ENCODE assay signal across 8 mouse cellular contexts in the genomic region with DNA sequence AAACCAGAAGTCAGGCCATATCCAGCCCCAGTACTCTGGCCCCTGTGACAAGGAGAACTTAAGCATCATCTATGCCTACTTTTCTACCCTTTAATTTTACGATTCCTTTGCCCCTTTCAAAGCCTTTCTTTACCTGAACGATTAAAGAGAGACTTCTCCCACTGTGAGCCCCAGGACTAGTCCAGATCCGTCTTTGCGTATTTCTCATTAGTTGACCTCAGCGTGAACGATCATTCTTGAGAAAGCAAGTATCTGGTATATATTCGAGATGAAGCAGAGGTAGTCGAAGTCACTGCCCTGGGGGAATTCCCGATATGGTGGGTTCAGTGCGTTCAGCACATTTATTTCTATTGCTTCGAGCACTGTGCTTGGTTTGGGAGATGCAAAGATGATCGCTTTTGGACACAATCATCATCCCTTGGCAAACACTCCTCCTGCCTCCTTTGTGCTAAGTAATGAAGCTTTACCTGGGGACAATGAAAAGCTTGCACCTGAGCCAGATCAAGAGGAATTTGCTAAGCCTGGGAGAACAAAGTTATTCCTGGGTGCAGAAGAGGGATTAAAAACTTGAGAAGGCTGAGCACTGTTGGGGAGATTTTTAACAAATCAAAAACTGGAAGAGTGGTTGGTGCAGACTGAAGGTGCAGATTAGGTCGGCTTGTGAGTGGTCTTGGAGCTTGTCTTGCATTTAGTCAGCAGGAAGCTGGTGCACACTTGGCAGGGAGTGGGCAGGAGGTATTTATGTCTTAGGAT. TPM values are rescaled to one million over a fixed set of nuclear protein-coding genes. Genes with fewer than 3 reads are reported as not detected.
DNase-seq lines count a peak whose midpoint lies in the region; ATAC-seq and TF ChIP-seq lines count a peak whose summit lies in the region.

No protein-coding gene starts in this region.

- ATAC-seq in hindbrain, postnatal 0 days = no peak
- no peak for ATAC-seq in neural tube, embryonic 12.5 days (ENCODE audit: low FRiP score, low read depth)

- H3K4me1 ChIP-seq in bone marrow macrophage, adult 2 months (ENCODE audit: control insufficient read depth, insufficient read depth, low read length) = peaks cover 42% of the 10 kb centered on the region
- H3K4me1 ChIP-seq in hindbrain, postnatal 0 days (ENCODE audit: insufficient read depth, low read length) = peaks cover 10% of the 10 kb centered on the region; the same call in 1 of the 2 replicates
- peaks cover 20% of the 10 kb centered on the region for H3K4me1 ChIP-seq in neural tube, embryonic 12.5 days

- no peaks in the 10 kb centered on the region for H3K36me3 ChIP-seq in hindbrain, postnatal 0 days (ENCODE audit: insufficient read depth, low read length)
- H3K36me3 ChIP-seq in neural tube, embryonic 12.5 days = peaks cover 3% of the 10 kb centered on the region; the same call in 1 of the 2 replicates

- H3K4me3 ChIP-seq in layer of hippocampus, adult 2 months = peak overlapping the region; percentile 94
- H3K4me3 ChIP-seq in bone marrow macrophage, adult 2 months (ENCODE audit: insufficient read depth, low read length) = peak overlapping the region; percentile 83
- peak overlapping the region; percentile 92 for H3K4me3 ChIP-seq in hindbrain, postnatal 0 days (ENCODE audit: low read length)
- H3K4me3 ChIP-seq in neural tube, embryonic 12.5 days = peak overlapping the region; percentile 90

- WGBS in hindbrain, postnatal 0 days = 22% methylated on average over 13 of the region's 13 CpGs
- 29% methylated on average over 13 of the region's 13 CpGs for WGBS in neural tube, embryonic 12.5 days

- H3K27me3 ChIP-seq in hindbrain, postnatal 0 days (ENCODE audit: insufficient read depth, low read length) = no peaks in the 10 kb centered on the region
- H3K27me3 ChIP-seq in neural tube, embryonic 12.5 days (replicated peaks) = no peaks in the 10 kb centered on the region

- peak overlapping the region; percentile 65 for H3K4me2 ChIP-seq in hindbrain, postnatal 0 days (ENCODE audit: low read depth, low read length)
- H3K4me2 ChIP-seq in neural tube, embryonic 12.5 days (replicated peaks) = peak overlapping the region; percentile 75

- H3K9me3 ChIP-seq in hindbrain, postnatal 0 days (ENCODE audit: low read length) = no peaks in the 10 kb centered on the region
- no peaks in the 10 kb centered on the region for H3K9me3 ChIP-seq in neural tube, embryonic 12.5 days

- TF ChIP-seq CTCF in layer of hippocampus, adult 2 months (conservative IDR thresholded peaks at IDR 0.05) = no peak
- TF ChIP-seq CTCF in bone marrow macrophage, adult 2 months (IDR thresholded peaks at IDR 0.05; ENCODE audit: low read depth, low read length) = no peak
- TF ChIP-seq CTCF in hindbrain, postnatal 0 days (IDR thresholded peaks at IDR 0.05; ENCODE audit: low read depth) = no peak

- DNase-seq in layer of hippocampus, adult 2 months (ENCODE audit: low spot score in 2 of 2) = no peak
- DNase-seq in layer of hippocampus, adult 8-10 months (ENCODE audit: low spot score in 2 of 2) = no peak
- DNase-seq in hindbrain, postnatal 0 days (ENCODE audit: low spot score) = peak; percentile 4
- no peak for DNase-seq in c-Kit-positive CD71-positive TER-119-positive erythroid progenitor cells, embryonic 14.5 days (ENCODE audit: low spot score)
- no peak for DNase-seq in thymus, postnatal 25 days
- DNase-seq in urinary bladder, postnatal 14 days (ENCODE audit: low spot score) = no peak

- no peak for TF ChIP-seq POLR2A in bone marrow macrophage, adult 2 months (IDR thresholded peaks at IDR 0.05; ENCODE audit: borderline replicate concordance, low read depth, low read length)

- peak overlapping the region; percentile 95 for H3K9ac ChIP-seq in hindbrain, postnatal 0 days (replicated peaks; ENCODE audit: low read length)
- H3K9ac ChIP-seq in neural tube, embryonic 12.5 days = peak overlapping the region; percentile 89

- H3K27ac ChIP-seq in layer of hippocampus, adult 2 months = peak overlapping the region; percentile 100
- H3K27ac ChIP-seq in bone marrow macrophage, adult 2 months (ENCODE audit: insufficient read depth, low read depth, low read length) = peak overlapping the region; percentile 93
- peak overlapping the region; percentile 95 for H3K27ac ChIP-seq in hindbrain, postnatal 0 days
- H3K27ac ChIP-seq in neural tube, embryonic 12.5 days = no peak overlapping the region

RNA-seq across cellular contexts. Expression of a gene that starts 1.0 kb away (rescaled TPM):
- 10 to 100 TPM; 26.3 to 27.4 TPM for total RNA-seq in layer of hippocampus, adult 2 months (2021)
- total RNA-seq in layer of hippocampus, adult 8-10 months (2022) = 10 to 100 TPM; 23.5 to 27.5 (median 25.3) TPM
- 22.2 and 22.4 TPM in 2 replicates for polyA plus RNA-seq in bone marrow macrophage, adult 2 months (2012; ENCODE audit: insufficient read depth, insufficient read length, missing spikeins)
- 19.7 and 20.9 TPM in 2 replicates for total RNA-seq in hindbrain, postnatal 0 days (2014; rRNA removed)
- 26.9 and 27.2 TPM in 2 replicates for polyA plus RNA-seq in hindbrain, postnatal 0 days (2015; fragmentation: Nextera tagmentation; extraction: Ambion mirVana)
- 34.3 and 36.8 TPM in 2 replicates for polyA plus RNA-seq in neural tube, embryonic 12.5 days (2016; fragmentation: Nextera tagmentation; extraction: Ambion mirVana)

RNA-seq across cellular contexts. Expression of a gene that starts 18.8 kb away (rescaled TPM):
- total RNA-seq in layer of hippocampus, adult 2 months (2021) = 10 to 100 TPM; 20.2 to 23.4 TPM
- 10 to 100 TPM; 20.4 to 27.9 (median 22.7) TPM for total RNA-seq in layer of hippocampus, adult 8-10 months (2022)
- polyA plus RNA-seq in bone marrow macrophage, adult 2 months (2012; ENCODE audit: insufficient read depth, insufficient read length, missing spikeins) = 39.5 and 43.3 TPM in 2 replicates
- total RNA-seq in hindbrain, postnatal 0 days (2014; rRNA removed) = 8.3 and 24.2 TPM in 2 replicates
- polyA plus RNA-seq in hindbrain, postnatal 0 days (2015; fragmentation: Nextera tagmentation; extraction: Ambion mirVana) = 7.6 and 8.9 TPM in 2 replicates
- 14.7 and 16.9 TPM in 2 replicates for polyA plus RNA-seq in neural tube, embryonic 12.5 days (2016; fragmentation: Nextera tagmentation; extraction: Ambion mirVana)
